Mouse (Mus musculus): ENCODE data around the gene Tnfrsf22.

DNA sequence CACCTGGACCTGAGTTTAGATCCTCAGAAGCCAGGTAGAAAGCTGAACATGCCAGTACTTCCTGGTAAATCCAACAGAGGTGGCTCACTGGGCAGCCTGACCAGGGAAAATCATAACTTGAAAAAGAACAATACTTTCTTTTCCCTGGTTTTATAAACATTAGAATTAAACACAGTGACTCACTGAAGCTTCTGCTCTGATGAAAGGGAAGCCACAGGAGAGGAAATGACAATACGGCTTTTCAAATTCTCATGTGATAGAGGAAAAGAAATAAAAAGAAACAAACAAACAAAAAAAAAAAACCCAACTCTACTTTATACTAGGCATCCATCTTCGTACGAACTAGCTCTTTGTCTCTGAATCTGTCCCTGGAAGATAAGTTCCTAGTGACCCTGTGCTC, 24.9 kb downstream of the Tnfrsf22 start:
- no peak for TF ChIP-seq CTCF (IDR thresholded peaks at IDR 0.05; ENCODE audit: extremely low read depth, insufficient read depth, low read length)
- no peak for TF ChIP-seq POLR2A (IDR thresholded peaks at IDR 0.05; ENCODE audit: extremely low read depth, insufficient read depth, low read length)

Measured in cortical plate, adult 2 months (tissue).